Mouse (Mus musculus): ENCODE results near the gene Samd3. TPM values are rescaled to one million over a fixed set of nuclear protein-coding genes. Genes with fewer than 3 reads are reported as not detected.

Gene Samd3
- total RNA-seq, 2 experiments from 2014 or later, result not detected

- no peak for DNase-seq
Measured at GRCm38 (mm10) chr10:26303485-26303884, 74.0 kb downstream of the Samd3 start.

- DNase-seq, result peak; percentile 25 to 37
Measured at GRCm38 (mm10) chr10:26314327-26314726, 84.8 kb downstream of the Samd3 start.

- DNase-seq, result no peak
Measured at GRCm38 (mm10) chr10:26320679-26321078, 91.2 kb downstream of the Samd3 start.

Other genes starting within 250 kb of the Samd3 start
- gene Gm9767, start 151.5 kb upstream of the Samd3 start, total RNA-seq (2021), result under 1 TPM; 0.53 to 0.77 TPM
- gene Tmem200a, start 150.7 kb upstream of the Samd3 start, total RNA-seq (2021), result 10 to 100 TPM; 21.9 to 23.3 TPM
- gene L3mbtl3, start 146.3 kb downstream of the Samd3 start, total RNA-seq (2021), result 10 to 100 TPM; 19.4 to 21.7 TPM